Mouse (Mus musculus): Measurements from ENCODE around the gene Ccdc7b. TPM values are rescaled to one million over a fixed set of nuclear protein-coding genes. Genes with fewer than 3 reads are reported as not detected.
"Not testable (repeated sequence)": the region's sequence is repeated elsewhere in the genome, so short reads cannot be mapped to it uniquely, and the experiment has no call there.

The Ccdc7b gene
- not detected in 2 replicates for polyA plus RNA-seq (2012; ENCODE audit: insufficient read depth, low replicate concordance)

GRCm38 (mm10) chr8:129066834-129067233 lies at the start of gene Ccdc7b:
Ccdc7b (plus strand) TSS chr8:129067134.
- H3K27me3 ChIP-seq (replicated peaks); H3K36me3 ChIP-seq (replicated peaks; ENCODE audit: low read length); H3K4me1 ChIP-seq; H3K9me3 ChIP-seq; H3K4me3 ChIP-seq (replicated peaks): not testable (repeated sequence)

GRCm38 (mm10) chr8:129065417-129065816 lies 1.5 kb upstream of the Ccdc7b start, which contains the start of gene Ccdc7a:
Ccdc7a (minus strand) TSS chr8:129065517.
- not testable (repeated sequence) for H3K36me3 ChIP-seq (replicated peaks; ENCODE audit: low read length); H3K4me1 ChIP-seq; H3K4me3 ChIP-seq (replicated peaks); H3K9me3 ChIP-seq; H3K27me3 ChIP-seq (replicated peaks)

GRCm38 (mm10) chr8:129115761-129116160 lies 48.8 kb downstream of the Ccdc7b start:
- not testable (repeated sequence) for H3K27me3 ChIP-seq (replicated peaks); H3K4me3 ChIP-seq (replicated peaks); H3K9me3 ChIP-seq; H3K4me1 ChIP-seq; H3K36me3 ChIP-seq (replicated peaks; ENCODE audit: low read length)

GRCm38 (mm10) chr8:129131561-129131960 lies 64.6 kb downstream of the Ccdc7b start, which contains the start of gene Gm10999:
Gm10999 (minus strand) TSS chr8:129131661.
- TF ChIP-seq GATA1 (IDR thresholded peaks at IDR 0.05; ENCODE audit: borderline replicate concordance, low read length) (no peak), FLI1 (IDR thresholded peaks at IDR 0.05; ENCODE audit: low read length) (no peak)
- Histone ChIP-seq H3K9me3 (no peaks in the 10 kb centered on the region), H3K36me3 (replicated peaks; ENCODE audit: low read length) (no peaks in the 10 kb centered on the region), H3K4me1 (no peaks in the 10 kb centered on the region), H3K27me3 (replicated peaks) (no peaks in the 10 kb centered on the region), H3K4me3 (replicated peaks) (no peak within 1 kb of the TSS)

- Histone ChIP-seq H3K36me3 (replicated peaks; ENCODE audit: low read length) (no peaks in the 10 kb centered on the region), H3K27me3 (replicated peaks) (no peaks in the 10 kb centered on the region), H3K4me3 (replicated peaks) (no peak overlapping the region), H3K9me3 (no peaks in the 10 kb centered on the region), H3K4me1 (no peaks in the 10 kb centered on the region)
- no peak for TF ChIP-seq GATA1 (IDR thresholded peaks at IDR 0.05; ENCODE audit: borderline replicate concordance, low read length)
- TF ChIP-seq FLI1 (IDR thresholded peaks at IDR 0.05; ENCODE audit: low read length), result no peak
Observed at GRCm38 (mm10) chr8:129133475-129133874, 66.5 kb downstream of the Ccdc7b start.

Other genes starting within 250 kb of the Ccdc7b start
- gene Ccdc7a, start 1.6 kb upstream of the Ccdc7b start, polyA plus RNA-seq (2012; ENCODE audit: insufficient read depth, low replicate concordance), result 0.02 TPM in 1 of 2 replicates, not detected in the other
- not detected in 2 replicates for gene Gm10999, start 64.5 kb downstream of the Ccdc7b start, polyA plus RNA-seq (2012; ENCODE audit: insufficient read depth, low replicate concordance)
- 0.26 TPM in 1 of 2 replicates, not detected in the other for gene 2610044O15Rik8, start 167.3 kb downstream of the Ccdc7b start, polyA plus RNA-seq (2012; ENCODE audit: insufficient read depth, low replicate concordance)

Measured in megakaryocyte, embryonic 14.5 days (primary cell).